ENCODE assay signal across 8 mouse cellular contexts in genomic region chrX:13241426-13242319, GRCm38 (mm10). TPM values are rescaled to one million over a fixed set of nuclear protein-coding genes. Genes with fewer than 3 reads are reported as not detected.
A peak's percentile ranks its signal among the peaks of the same experiment; 100 is the strongest.
DNase-seq lines count a peak whose midpoint lies in the region; ATAC-seq and TF ChIP-seq lines count a peak whose summit lies in the region.

No protein-coding gene starts in this region.

- peak overlapping the region; percentile 69 for H3K9ac ChIP-seq in forebrain, embryonic 16.5 days (replicated peaks; ENCODE audit: low read depth, low read length)
- peak overlapping the region; percentile 63 for H3K9ac ChIP-seq in liver, postnatal 0 days (replicated peaks)
- peak overlapping the region; percentile 46 for H3K9ac ChIP-seq in stomach, embryonic 14.5 days (replicated peaks; ENCODE audit: low read depth, low read length)

- no peak for TF ChIP-seq EP300 in liver, postnatal 0 days (IDR thresholded peaks at IDR 0.05; ENCODE audit: low read depth)

- peak overlapping the region; percentile 40 for H3K4me3 ChIP-seq in forebrain, embryonic 16.5 days (replicated peaks; ENCODE audit: low read length)
- peak overlapping the region; percentile 48 for H3K4me3 ChIP-seq in liver, postnatal 0 days (ENCODE audit: low read depth, low read length)
- peak overlapping the region; percentile 28 for H3K4me3 ChIP-seq in stomach, embryonic 14.5 days (ENCODE audit: low read depth, low read length)

- H3K27me3 ChIP-seq in forebrain, embryonic 16.5 days (replicated peaks; ENCODE audit: control insufficient read depth, insufficient read depth, low read length), result peaks cover 5% of the 10 kb centered on the region; the same call in 1 of the 2 replicates
- H3K27me3 ChIP-seq in liver, postnatal 0 days (ENCODE audit: insufficient read depth, low read length), result no peaks in the 10 kb centered on the region
- 0 out of 2 replicates have a peak, but pooled peaks cover 2% of the 10 kb centered on the region for H3K27me3 ChIP-seq in stomach, embryonic 14.5 days (ENCODE audit: control insufficient read depth, insufficient read depth, low read length)

- H3K9me3 ChIP-seq in forebrain, embryonic 16.5 days (ENCODE audit: control insufficient read depth, low read length), result no peaks in the 10 kb centered on the region
- H3K9me3 ChIP-seq in liver, postnatal 0 days (ENCODE audit: low read length), result no peaks in the 10 kb centered on the region
- H3K9me3 ChIP-seq in stomach, embryonic 14.5 days (ENCODE audit: control insufficient read depth, low read depth, low read length), result no peaks in the 10 kb centered on the region

- DNase-seq in right cerebral cortex, adult 2 months (ENCODE audit: low spot score in 2 of 2), result peak; percentile 7 to 12
- no peak for DNase-seq in right cerebral cortex, postnatal 14 days
- peak; percentile 31 for DNase-seq in cerebellum, adult 11-12 months
- peak; percentile 54 for DNase-seq in kidney, adult 18-20 months
- no peak for DNase-seq in liver, postnatal 0 days
- no peak for DNase-seq in urinary bladder, adult 2 months (ENCODE audit: low spot score)

- H3K4me2 ChIP-seq in forebrain, embryonic 16.5 days (ENCODE audit: low read length), result peak overlapping the region; percentile 70
- H3K4me2 ChIP-seq in liver, postnatal 0 days (ENCODE audit: low read depth, low read length), result peak overlapping the region; percentile 77
- peak overlapping the region; percentile 53 for H3K4me2 ChIP-seq in stomach, embryonic 14.5 days (replicated peaks; ENCODE audit: low read depth, low read length)

- peak overlapping the region; percentile 97 for H3K27ac ChIP-seq in forebrain, embryonic 16.5 days (ENCODE audit: low read length)
- peak overlapping the region; percentile 87 for H3K27ac ChIP-seq in liver, postnatal 0 days (ENCODE audit: low read depth)
- peak overlapping the region; percentile 98 for H3K27ac ChIP-seq in stomach, embryonic 14.5 days (ENCODE audit: low read length)

- H3K4me1 ChIP-seq in forebrain, embryonic 16.5 days (replicated peaks; ENCODE audit: control insufficient read depth, insufficient read depth, low read length), result peaks cover 8% of the 10 kb centered on the region
- peaks cover 15% of the 10 kb centered on the region for H3K4me1 ChIP-seq in liver, postnatal 0 days (ENCODE audit: insufficient read depth)
- 0 out of 2 replicates have a peak, but pooled peaks cover 4% of the 10 kb centered on the region for H3K4me1 ChIP-seq in stomach, embryonic 14.5 days (ENCODE audit: control insufficient read depth, insufficient read depth, low read length)

- peak; percentile 33; the same call in 1 of the 2 replicates for ATAC-seq in forebrain, embryonic 16.5 days
- ATAC-seq in liver, postnatal 0 days, result no peak
- no peak for ATAC-seq in stomach, embryonic 14.5 days (ENCODE audit: insufficient number of reproducible peaks, insufficient read depth, low FRiP score, low read depth)

- WGBS in forebrain, embryonic 16.5 days, result 14% methylated on average over 21 of the region's 21 CpGs
- WGBS in liver, postnatal 0 days (ENCODE audit: insufficient replicate concordance), result 11% methylated on average over 21 of the region's 21 CpGs
- WGBS in stomach, embryonic 14.5 days, result 19% methylated on average over 21 of the region's 21 CpGs

- no peak for TF ChIP-seq CTCF in liver, postnatal 0 days (IDR thresholded peaks at IDR 0.05; ENCODE audit: low read depth)

- no peaks in the 10 kb centered on the region for H3K36me3 ChIP-seq in forebrain, embryonic 16.5 days (ENCODE audit: control insufficient read depth, insufficient read depth)
- no peaks in the 10 kb centered on the region for H3K36me3 ChIP-seq in liver, postnatal 0 days (replicated peaks; ENCODE audit: insufficient read depth, low read length)
- no peaks in the 10 kb centered on the region for H3K36me3 ChIP-seq in stomach, embryonic 14.5 days (ENCODE audit: control insufficient read depth, insufficient read depth, low read length)

RNA-seq across cellular contexts. Expression of gene Ddx3x, which starts 39.1 kb away (rescaled TPM):
- 121 and 133 TPM in 2 replicates for polyA plus RNA-seq in forebrain, embryonic 16.5 days (2015; fragmentation: Nextera tagmentation; extraction: Ambion mirVana)
- 44.2 and 46.1 TPM in 2 replicates for polyA plus RNA-seq in liver, postnatal 0 days (2015; fragmentation: Nextera tagmentation; extraction: Ambion mirVana)
- 147 and 156 TPM in 2 replicates for polyA plus RNA-seq in stomach, embryonic 14.5 days (2014; fragmentation: Nextera tagmentation; extraction: Ambion mirVana)
- 61.9 and 98.8 TPM in 2 replicates for polyA plus RNA-seq in urinary bladder, adult 2 months (2012; rRNA removed)

Comparison
In these comparisons a context has a peak if more than half of its experiments do, and no peak if none do; other contexts are left out.
1. DNase-seq: peak in right cerebral cortex, adult 2 months (2 of 2), cerebellum, adult 11-12 months (single experiment) and kidney, adult 18-20 months (single experiment); none in right cerebral cortex, postnatal 14 days (single experiment), liver, postnatal 0 days (single experiment) and urinary bladder, adult 2 months (single experiment).
2. Peak in every context shown above with its lines, with median percentiles within 50 percentile points of each other: H3K27ac ChIP-seq, H3K4me2 ChIP-seq, H3K4me3 ChIP-seq and H3K9ac ChIP-seq.